Mouse (Mus musculus) retina, postnatal 7 days (tissue): ENCODE results near the gene Gm11444.

Experiments
- DNase-seq: peaks from one replicate; pipeline ENCODE4 v3.0.0-alpha.2; 2012; ENCODE audit warnings: low read depth, low spot score

The Gm11444 gene

DNA sequence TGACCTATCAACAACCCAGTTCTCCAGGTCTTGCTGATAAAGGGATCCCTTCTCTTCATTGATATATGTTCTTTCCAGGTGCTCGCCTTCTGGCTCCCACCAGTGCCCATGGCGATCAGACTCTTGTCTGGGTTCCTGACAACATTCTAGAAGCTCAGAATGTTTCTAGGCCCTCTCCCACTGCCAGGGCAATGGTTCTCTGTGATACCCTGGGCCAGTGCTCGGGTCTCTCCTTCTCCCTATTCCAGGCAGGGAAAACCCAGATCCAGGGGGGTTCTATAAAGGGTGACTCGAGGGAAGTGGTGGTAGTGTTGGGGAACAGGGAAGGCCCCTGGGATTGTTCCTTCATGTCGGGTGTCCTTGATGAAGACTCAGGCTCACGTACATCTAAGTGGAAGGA, at the start of gene Gm11444:
Gm11444 (minus strand) TSS at position 101 of the 400 bp plus-strand sequence.
- DNase-seq: no peak

DNA sequence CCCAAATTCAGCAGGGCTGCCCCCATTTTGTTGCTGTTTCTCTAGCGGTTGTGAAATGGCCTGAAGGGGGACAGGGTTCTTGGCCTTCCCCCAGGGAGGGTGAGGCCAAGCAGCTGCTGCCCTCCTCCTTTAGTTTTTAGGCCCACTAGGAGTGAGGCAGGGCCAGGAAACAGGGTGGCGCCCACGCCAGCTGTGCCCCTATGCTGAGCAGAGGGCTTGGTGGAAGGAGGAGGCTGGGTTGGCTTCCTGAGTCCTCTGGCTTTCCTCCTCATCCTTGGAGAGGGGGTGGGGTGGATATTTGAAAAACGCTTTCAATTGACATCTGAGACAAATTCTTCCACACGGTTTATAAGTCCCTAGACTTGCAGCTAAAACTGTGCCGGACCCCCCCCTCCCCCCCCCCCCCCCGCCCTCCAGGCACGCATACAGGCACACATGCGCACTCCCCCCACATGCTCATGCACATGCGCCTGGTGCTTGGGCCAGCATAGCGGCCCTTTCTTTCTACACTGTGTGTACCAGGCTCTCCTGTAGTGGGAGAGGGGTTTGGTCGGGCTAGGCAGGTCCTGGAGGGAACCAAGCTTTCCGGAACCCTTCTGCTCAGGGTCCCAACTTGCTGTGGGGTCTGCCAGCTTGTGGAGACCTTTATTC, 46.3 kb upstream of the Gm11444 start:
- DNase-seq: no peak

DNA sequence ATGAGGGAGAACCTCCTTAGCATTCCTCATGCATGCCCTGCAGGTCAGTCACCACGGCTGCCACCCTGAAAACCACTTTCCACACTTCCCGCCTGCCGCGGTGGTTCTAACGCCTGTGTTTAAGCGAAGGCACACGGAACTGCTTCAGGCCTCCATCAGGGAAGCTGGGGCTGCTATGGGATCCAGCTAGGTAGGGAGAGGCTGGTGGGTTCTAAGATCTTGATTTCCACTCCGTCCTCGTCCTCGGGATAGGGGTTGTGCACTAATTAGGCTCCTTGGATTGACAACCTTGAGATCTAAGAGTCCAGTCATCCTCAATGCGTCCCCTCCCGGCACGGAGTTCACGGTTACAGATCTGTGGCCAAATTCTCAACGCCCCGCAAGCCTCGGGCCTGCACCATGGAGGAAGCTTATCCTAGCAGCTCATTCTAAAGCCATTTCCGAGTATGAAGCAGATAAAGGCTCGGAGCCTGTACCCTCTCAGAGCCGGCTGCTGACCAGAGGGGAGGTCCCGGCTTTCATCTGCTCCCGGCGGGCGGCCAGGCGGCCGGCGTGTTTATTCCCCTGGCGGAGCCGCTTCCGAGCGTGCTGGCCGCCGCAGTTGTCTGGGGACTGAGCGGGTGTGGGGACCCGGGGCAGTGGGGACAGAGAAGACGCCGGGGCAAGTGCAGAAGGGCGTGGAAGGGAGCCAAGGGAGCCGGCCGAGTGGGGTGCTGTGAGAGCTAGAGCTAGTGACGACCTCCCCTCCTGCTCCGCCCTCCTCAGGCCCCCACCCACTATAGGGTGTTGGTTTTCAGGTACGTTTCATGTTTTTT, 44.8 kb upstream of the Gm11444 start:
- DNase-seq: no peak

DNA sequence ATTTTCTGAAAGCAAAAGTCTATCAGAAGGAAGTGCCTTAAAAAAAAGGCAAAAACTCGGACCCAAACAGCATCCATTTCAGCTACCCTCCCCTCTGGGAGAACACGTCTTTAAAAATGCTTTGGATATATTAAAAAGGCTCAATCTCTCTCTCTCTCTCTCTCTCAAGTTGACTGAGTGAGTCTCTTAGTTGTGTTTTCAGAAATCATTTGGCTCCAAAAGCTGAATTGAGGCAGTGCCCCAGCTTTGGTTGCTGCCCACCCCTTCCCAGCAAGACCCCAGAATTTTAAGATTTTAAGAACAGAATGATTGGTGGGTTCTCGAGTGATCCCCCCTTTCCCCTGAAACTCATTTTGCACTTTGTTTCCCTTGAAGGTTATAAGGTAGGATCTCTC, 44.0 kb upstream of the Gm11444 start:
- DNase-seq: no peak

DNA sequence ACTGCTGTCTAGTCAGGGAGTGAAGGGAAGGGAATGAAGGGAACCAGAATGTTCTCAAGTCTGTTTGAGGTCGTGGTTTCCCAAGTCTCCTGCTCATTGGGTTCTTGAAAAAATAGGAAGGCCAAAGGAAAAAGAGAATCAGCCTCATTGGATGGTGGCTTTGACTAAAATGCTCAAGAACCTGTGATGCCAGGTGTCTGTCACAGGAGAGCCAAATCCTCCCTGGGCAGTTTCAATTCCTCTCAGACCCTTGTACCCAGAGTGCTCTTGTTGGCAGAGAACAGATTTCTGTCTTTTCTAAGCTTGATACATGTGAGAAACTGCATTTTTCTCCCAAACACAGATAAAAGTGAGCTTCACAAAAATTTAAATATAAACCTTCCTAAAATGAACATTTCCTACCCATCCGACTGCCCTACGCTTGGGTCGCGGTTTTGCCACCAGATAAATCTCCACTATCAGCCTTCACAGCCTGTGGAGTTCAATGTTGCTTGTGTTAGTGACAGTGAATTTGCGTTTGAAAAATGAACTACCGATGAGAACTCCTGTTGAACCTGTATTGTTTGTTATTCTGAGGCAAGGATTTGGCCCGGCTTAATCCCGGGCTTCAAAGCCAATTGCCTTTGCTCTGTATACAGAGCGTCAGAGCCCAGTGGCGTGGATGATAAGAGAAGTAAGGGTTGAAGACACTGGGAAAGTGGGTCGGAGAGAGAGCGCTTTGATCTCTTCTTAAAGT, 43.4 kb upstream of the Gm11444 start:
- DNase-seq: no peak

DNA sequence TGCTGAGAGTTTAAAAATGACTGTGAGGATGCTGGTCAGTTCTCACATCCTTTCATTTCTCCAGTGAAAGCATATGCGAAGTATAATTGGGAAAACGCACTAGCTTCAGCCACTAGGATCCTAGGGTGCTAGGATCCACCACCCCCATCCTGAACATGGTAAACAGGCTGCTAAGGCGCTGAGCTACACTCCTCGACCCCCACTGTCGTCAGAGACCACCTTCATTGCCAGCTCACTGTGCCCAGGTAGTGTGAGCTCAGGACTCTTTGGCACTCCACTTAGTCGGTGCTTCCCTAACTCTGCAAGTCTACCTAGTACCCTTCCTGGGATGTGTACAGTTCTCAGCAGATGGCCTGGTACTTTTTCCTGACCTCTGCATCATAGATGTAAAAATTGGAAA, 42.6 kb upstream of the Gm11444 start:
- no peak for DNase-seq

DNA sequence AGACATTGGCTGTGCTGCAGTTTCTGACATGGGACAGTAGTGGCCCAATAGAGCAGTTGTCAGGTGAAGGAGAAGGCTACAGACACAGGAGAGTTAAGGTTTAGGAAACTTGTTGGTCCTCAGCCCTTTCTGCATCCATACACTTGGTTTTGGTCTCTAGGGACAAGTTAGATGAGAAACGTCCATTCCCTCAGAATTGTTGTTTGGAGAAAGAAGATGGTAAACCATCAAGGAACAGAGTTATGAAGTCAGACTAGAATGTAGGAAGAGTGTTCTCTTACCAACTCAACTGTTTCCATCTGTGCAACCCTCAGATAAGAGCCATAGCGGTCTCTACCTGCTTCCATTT, 41.5 kb upstream of the Gm11444 start:
- no peak for DNase-seq

DNA sequence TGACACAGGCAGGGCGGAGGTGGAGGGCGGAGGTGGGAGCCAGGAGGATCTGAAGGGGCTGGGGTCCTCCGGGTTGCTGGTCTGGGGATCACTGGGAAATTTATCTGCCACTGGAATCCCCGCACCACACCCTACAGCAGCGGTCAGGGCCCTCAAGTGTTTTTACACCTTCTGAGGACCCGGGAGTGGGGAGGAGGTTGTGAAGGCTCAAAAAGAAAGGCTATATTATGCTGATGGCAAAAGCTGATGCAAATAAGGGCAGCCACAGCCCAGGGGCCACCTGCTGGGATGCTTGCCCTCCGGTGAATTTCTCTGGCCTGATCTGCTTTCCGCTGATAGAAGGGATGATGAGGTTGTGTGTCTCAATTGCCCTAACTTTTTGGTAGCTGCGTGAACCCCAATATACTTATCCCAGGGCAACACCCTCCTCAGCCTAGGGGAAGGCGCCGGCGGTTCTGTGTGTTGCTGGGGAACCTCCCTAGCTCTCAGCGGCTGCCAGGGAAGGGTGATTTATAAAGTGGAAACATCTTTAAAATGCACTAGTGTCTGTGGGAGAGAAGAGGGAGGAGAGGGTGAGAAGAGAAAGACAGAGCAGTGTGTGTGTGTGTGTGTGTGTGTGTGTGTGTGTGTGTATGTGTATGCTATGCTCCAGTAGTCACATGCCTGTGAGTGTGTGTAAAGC, 41.0 kb upstream of the Gm11444 start:
- no peak for DNase-seq

DNA sequence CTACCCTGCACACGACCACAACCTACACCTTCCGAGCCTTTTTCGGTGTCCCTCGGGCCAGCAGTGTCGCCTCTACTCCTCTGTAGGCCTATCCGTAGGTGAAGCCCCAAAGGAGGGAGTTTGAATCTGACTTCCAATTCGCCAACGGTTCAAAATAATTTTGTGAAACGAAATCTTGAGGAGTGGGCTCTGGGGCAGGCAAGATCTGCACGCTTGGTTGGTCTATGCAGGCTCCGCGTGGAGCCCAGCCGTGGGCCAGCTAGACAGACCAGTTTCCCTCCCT, 40.4 kb upstream of the Gm11444 start:
- no peak for DNase-seq

DNA sequence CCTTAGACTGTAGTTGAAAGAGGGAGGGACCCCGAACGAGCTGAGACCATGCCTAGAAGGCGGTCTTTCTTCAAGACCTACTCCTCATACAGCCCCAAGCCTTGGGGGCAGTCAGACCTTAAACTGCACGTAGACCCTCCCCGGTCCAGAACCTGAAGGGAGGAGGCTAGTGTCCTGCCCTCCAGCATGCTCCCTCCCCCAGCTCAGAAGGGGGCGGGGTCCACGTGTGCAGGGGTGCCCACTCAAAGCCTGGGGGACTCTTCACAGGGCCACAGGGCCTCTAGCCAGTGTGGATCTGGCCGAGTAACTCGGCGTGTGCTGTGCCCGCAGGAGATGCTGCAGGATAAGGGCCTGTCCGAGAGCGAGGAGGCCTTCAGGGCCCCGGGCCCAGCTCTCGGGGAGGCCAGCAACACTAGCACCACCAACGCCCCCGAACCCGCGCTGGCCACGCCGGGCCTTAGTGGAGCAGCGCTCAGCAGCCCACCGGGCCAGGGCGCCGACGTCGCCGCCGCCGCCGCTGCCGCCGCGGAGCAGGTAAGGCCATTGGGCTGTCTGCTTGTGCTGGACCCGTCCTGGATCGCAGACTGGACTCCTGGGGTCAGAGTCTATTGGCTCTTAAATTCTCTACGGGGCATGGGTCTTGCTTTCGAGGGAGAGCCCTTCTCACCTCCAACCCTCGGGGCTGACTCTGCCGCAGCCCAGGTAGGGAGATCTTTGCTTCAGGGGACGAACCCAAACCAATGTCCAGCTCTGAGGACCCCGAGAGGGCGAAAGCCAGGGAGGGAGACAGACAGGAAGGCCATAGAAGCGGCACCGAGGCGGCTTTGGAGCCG, 39.8 kb upstream of the Gm11444 start:
- DNase-seq: no peak

DNA sequence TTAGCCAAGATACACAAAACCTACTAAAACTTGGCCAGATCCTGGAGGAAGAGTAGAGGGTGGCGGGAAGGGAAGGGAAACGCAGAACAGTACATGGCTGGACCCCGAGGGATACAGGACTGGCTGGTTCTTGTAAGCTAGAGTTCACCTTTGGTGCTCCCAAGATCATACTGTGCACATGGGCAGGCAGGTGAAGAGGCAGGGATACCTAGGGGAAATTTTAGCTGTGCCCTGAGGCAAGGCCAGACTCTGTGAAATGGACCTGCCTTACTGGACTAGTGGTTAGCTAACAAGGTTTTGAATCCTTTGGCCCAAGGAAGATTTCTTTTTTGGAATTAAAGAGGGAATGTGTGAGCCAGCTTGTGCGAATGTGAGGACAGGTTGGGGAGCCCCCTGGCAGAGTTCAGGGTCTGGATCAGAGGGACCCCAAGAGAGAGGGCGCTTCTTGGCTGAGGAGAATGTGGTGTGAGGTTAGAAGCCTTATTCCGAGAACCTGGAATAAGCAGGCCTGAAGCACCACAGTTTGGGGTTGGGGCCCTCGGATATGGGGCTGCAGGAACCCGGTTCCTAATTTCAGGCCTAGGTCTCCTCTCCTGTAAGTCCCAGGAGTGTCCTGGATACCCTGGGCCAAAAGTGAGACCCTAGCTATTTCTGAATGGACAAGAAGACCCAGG, 39.1 kb upstream of the Gm11444 start:
- DNase-seq: no peak

DNA sequence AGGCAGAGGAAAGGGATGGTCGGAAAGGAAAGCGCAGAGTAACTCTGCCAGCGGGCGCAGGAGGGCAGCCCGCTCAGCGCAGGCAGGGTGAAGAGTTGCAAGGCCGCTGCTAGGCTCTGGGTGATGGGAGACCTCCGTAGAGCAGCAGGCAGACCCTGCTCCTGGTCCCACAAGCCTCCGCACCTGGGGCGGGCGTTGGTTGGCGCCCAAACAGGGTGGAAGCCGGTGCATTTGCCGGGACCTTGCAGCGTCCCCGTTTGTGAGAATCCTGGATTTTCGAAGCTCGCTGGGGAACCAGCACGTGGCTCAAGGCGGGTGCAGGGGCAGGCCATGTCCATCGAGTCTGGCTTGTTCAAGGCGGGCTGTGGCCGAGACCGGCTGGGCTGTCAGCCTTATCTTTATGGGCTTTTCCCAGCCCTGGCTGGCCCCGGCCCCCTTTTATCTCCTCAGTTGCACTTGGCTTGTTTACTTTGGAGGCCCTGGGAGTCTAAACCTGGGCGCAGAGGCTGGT, 38.4 kb upstream of the Gm11444 start:
- DNase-seq: no peak

DNA sequence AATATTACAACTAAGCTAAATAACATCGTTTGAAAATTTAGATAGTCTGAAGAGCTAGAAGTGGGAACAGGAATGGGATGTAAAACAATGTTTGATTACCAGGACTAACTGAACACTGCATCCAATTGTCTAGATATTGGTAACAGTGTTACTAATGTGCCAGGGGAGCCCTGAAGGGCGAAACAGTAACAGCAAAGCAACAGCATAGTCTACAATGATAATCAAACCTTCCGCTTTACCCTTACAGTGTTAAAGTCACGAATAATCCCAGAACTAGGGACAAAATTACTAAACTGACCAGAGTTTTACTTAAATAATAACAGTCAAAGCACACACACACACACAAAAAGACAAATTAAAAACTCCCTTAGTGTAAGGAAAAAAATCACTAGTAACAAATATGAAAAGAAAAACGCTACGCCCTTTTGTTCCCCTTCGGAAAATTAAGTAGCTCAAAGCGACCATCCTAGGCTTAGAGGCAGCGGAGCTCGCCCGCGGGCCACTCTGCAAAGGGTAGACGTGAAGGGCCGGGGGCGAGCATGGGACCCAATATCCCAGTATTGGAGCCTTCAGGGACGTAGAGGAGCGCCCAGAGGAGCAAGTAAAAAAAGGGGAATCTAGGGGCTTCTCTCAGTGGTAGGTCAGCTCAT, 37.8 kb upstream of the Gm11444 start:
- DNase-seq: no peak

DNA sequence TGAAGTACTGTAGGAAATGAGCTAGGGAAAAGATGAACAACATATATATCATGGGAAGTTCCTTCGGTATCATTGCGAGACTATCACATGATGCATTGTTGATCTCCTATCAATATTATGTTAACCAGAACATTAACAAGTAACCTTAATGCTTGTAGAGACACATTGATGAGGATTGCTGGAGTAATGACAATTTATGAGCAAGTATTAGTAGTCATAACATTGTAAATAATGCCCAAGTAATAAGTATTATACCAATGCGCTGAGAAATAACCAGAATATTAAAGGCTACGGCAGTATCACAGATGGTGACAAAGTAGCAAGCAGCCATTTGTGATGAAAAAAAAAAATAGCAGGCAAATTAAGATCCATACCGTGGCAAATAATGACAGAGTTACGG, 37.1 kb upstream of the Gm11444 start:
- DNase-seq: no peak

DNA sequence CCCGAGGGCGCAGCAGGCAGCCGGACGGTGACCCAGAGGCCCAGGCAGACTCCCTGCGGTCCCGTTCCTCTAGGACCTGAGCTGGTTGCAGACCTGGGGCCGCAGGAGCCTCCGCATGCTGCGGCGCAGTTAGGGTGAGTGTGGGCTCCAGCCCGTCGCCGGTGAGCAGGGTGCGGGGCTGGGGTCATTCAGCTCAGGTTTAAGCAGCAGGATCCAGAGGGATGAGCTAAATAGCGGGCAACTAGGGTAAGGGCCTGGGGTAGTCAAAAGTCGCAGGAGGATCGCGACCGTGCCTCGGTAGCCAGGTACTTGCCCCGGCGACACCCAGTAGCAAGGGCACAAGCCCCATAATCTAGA, 36.3 kb upstream of the Gm11444 start:
- DNase-seq: no peak

DNA sequence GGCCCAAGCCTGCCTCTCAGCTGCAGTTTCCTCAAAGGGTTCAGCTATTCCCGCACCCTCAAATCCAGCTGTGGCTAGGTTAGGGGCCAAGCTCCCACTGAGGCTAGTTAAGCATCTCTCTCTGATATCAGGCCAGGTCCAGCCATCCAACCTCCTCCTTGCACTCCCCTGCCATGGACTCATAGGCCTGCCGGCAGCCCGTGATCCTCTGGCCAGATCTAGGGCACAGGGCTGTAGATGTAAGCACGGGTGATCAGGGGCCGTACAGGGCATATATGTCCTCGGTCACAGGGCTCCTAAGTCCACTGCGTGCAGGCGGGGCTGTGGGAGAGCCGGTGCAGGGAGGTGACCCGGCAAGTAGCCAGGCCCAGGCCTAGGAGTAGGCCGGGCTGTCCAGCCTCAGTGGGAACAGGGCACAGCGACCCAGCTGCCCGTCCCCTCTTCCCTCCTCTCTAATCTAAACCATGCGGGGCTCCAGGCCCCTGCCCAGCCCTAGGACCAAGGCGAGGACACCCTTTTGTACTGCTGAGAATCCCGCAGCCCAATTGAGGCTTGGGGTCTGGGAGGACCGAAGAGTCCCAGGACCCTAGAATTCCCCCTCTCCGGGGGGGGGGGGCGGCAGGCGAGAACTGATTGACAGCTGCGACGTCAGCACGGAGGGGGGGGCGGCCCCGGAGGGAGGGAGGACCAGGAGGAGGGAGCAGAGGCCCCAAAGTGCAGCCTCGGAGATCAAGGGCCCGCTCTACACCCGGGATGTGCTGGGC, 35.7 kb upstream of the Gm11444 start, which contains the start of gene Tbx4:
Tbx4 (plus strand) TSS at position 758 of the 764 bp plus-strand sequence.
- DNase-seq: no peak

DNA sequence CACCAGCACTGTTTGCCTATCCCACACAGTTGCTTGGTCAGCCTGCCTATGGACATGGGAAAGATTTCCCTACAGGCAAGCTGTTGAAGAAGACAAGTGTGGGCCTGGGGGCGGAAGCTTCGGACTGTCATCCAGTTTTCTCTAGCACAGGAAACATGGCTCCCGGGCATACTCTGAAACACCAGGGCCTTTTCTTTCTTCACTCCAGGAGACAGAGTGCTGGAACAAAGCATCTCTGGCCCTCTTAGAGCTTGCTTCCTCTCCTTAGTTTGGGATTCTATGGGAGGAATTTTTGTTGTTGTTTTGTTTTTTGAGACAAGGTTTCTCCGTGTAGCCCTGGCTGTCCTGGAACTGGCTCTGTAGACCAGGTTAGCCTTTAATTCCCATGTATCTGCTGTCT, 34.4 kb upstream of the Gm11444 start:
- no peak for DNase-seq

DNA sequence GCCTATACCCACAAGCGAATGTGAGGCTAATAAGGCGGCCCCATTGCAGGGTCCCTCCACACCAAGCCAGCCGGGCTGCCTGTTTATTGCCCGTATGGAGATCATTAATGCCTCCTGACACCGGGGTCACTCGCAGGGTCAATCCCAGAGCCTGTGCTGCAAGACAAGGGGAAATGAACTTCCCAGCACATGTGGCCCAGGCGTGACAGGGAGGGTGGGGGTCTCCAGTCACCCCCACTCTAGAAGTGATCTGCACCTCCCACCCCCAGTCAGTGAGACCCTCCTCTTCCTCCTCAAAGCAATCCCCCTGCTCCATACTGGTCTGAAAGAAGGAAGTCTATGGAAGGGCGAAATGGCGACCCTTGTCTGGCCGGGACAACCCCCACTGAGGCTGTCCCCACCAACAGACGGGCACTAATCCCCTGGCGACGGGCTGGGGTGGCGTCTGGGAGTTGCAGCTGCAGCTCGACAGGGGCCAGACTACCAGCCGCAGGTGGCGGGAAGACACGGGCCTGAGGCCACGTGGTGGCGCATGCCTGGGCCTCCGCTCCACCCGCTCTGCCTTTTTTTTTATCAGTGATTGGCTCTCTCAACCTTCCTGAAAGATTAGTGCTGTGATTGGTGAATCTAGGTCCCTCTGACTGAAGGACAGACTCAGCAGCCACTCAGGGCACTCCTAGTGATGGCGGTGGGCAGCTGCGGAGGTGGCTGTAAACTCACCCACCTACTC, 26.1 kb upstream of the Gm11444 start:
- DNase-seq: peak; percentile 61

DNA sequence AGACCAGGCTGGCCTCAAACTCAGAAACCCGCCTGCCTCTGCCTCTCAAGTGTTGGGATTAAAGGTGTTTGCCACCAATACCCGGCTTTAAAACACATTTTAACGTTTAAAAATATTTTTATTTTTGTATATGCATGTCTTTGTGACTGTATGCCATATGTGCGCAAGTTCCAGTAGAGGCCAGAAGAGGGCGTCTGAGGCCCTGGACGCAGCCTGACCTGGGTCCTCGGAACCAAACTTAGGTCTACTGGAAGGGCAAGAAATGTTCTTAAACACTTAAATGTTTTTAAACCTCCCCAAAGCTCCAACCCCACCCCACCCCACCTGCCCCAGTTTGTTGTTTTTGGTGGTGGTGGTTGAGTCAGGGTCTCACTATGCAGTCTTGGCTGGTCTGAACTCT, 14.2 kb upstream of the Gm11444 start:
- no peak for DNase-seq
